Mouse (Mus musculus) c-Kit-positive CD71-positive TER-119-positive erythroid progenitor cells, embryonic 14.5 days (primary cell): ENCODE data around the gene Gtf2a1.
A peak's percentile ranks its signal among the peaks of the same experiment; 100 is the strongest.
"Not testable (repeated sequence)": the region's sequence is repeated elsewhere in the genome, so short reads cannot be mapped to it uniquely, and the experiment has no call there.

Source experiments
- DNase-seq: peaks from one replicate; pipeline ENCODE4 v3.0.0-alpha.2; 2013; ENCODE audit warnings: low spot score

Gene Gtf2a1

GRCm38 (mm10) chr12:91589847-91590690 is at the start of gene Gtf2a1:
TSS of gene Gtf2a1 (minus strand) at chr12:91590487.
- DNase-seq = peak; percentile 93

DNA sequence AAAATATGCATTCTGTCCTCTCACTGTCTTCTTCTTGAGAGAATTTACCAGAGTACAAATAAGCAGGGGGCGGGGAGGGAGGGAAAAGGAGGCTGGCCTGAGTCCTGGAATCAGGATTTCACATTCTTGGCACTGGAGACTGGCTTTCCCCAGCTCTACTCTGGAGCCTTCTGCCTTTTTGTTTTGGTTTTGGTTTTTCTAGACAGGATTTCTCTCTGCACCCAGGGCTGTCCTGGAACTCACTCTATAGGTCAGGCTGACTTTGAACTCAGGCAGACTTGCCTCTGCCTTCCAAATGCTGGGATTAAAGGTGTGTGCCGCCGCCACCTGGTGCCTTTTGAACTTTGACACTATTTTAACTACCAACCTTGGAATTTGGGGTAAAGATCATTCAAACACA is 48.1 kb upstream of the Gtf2a1 start:
- DNase-seq = no peak

DNA sequence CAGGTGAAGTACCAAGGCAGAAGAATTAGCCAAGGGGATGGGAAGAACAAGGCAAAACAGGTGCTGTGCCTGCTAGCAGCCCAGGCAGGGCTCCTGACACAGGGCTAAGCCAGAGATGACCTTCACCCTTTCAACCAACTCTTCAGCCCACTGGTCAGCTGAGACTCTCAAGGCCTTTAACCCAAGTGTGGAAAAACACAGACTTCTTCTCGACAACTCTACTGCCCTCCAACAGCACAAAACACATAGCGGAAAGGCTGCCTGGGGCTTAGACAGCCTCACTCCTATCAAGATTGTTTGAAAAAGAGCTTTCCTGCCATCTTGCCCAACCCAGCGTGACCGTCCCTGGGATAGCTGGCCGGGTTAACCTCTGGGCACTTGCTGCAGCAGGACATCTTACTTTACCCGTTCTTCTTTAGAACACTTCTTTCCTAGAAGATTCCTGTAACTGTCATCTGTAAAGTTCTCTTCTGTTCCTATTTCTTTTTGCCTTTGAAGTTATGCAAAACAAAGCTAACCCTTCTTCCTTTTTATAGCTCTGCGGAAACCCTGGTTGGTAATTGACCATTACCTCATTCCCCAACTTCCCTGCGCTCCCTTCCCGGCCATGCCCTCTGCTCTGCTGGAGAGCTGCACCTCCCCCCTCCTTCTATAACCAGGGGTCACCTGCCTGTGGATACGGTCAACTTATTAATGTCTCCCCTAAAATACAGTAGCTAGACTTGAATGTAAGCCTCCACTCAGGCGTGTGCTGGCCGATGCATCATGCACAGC is 47.0 kb upstream of the Gtf2a1 start:
- no peak for DNase-seq

GRCm38 (mm10) chr12:91626482-91626881 is 36.2 kb upstream of the Gtf2a1 start:
- no peak for DNase-seq

DNA sequence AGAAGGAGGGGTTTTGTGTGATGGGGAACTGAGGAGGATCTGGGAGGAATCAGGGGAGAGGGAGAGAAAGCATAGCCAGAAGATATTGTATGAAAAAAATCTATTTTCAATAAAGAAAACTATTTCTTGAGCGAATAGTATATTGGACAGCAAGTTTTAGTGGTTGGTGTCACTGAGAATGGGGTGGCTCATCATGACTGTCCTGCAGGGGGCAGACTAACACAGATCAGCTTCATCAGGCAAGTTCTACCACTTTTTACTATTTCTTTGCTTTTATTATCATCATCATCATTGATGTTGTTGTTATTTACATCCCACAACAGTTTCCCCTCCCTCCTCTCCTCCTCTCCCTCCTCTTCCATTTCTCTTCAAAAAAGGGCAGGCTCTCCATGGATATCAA is 34.7 kb upstream of the Gtf2a1 start:
- DNase-seq = peak; percentile 40

DNA sequence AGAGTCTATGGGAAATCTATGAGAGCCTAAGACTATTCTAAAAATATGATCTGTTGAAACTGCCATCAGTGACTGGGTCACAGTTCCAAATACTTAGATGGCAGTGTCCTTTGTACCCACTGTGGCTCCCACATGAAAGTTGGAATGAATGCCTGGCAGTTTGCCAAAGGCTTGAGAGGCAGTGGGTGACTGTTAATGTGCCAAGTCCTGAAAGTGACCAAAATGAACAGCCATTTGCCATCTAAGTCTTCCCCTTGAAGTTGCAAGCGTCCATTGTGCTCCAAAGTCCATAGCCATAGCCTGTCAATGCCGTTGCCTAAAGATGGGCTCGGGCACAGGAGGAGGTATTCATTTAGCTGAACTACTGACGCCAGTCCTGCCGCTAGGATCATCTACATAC is 19.1 kb upstream of the Gtf2a1 start:
- no peak for DNase-seq

DNA sequence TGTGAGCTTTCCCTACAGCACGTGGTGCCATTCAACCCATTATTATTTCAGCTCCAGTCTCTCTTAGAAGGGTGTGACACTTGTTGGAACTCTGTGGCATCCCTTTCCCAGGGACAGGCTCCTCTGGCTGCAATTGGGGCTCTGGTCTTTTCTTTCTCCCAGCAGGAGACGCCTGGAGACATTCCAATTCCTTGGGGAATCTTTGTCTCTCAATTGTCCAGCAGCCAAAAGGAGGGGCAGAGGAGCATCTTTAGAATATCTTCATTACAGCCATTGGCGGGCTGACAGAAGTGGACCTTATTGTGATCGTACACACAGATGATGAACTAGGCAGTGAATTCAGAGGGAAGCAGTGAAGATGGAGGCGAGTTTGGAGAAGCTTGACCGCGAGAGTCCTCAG is 17.4 kb upstream of the Gtf2a1 start:
- no peak for DNase-seq

DNA sequence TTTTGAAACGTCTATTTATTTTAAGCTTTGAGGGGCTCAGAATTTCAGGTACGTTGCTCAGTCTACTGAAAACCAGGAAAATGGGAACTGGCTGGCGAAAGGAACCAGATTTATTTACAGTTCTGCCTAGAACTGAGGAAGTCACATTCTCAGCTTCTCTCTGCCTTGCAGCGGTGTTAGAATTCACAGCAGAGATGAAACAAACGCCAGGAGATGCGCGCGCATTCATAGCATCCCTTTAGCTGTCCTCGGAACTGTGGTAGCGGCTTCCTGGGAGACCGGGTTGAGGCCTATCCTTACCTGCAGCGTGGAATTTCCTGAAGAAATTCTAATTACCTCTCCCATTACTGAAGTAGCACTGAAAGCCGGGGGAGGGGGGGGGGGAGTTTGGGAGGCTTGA is 16.4 kb upstream of the Gtf2a1 start:
- no peak for DNase-seq

DNA sequence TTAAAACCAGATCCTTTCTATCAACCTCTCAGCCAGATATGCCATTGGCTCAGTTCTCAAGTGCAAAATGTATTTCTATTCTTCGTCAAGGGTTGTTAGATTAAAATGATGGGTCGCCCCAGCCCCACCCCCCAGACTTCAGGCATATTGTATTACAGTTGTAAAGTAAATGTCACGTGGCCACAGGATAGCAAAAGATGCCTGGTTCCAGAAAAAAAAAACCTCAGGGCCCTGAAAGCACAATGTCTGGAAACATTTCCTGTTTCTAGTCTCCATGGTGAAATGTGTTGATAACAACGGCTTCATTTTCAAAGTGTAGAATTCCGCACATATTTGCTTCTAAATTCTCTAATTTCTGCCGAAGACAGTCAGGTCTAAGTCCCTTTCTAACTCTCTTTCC is 14.3 kb upstream of the Gtf2a1 start:
- DNase-seq = no peak

DNA sequence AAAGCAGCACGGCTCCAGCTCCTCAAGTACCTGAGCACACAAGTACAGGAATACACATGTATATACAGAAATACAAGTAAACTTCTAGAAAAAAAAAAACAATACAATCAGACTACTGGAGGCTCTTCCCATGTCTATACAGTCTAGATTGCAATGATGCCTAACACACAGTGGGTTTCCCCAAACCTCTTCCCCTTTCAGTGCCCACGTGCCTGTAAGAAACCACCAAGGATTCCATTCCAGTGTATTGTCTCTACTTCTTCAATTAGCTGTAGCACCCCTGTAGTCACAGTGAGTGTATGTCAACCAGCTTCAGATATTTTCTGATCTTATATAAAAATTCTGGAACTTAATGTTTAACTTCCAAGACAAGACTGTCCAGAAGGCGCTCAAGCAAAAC is 1.8 kb upstream of the Gtf2a1 start:
- DNase-seq = no peak

GRCm38 (mm10) chr12:91591191-91591590 is 904 bp upstream of the Gtf2a1 start:
- no peak for DNase-seq

DNA sequence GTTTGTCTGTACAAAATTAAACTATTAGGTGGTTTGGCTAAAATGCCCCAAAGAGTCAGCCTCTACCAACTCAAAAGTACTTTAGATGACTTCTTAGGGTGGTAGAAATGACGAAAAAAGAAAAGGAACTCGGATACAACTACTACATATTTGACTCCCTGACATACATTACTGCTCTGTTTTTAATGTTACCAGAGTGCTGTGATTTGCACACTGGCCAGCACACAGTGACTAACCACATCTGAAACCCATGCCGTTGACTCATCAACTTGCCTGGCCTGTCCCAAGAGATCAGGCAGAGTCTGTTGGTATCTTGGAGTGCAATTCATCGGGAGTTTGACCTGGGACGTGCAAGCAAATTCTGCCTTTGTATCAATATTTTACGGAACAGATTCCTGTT is 429 bp upstream of the Gtf2a1 start:
- DNase-seq = no peak

- no peak for DNase-seq
These were observed 793 bp downstream of the Gtf2a1 start for GRCm38 (mm10) chr12:91589542-91589846.

DNA sequence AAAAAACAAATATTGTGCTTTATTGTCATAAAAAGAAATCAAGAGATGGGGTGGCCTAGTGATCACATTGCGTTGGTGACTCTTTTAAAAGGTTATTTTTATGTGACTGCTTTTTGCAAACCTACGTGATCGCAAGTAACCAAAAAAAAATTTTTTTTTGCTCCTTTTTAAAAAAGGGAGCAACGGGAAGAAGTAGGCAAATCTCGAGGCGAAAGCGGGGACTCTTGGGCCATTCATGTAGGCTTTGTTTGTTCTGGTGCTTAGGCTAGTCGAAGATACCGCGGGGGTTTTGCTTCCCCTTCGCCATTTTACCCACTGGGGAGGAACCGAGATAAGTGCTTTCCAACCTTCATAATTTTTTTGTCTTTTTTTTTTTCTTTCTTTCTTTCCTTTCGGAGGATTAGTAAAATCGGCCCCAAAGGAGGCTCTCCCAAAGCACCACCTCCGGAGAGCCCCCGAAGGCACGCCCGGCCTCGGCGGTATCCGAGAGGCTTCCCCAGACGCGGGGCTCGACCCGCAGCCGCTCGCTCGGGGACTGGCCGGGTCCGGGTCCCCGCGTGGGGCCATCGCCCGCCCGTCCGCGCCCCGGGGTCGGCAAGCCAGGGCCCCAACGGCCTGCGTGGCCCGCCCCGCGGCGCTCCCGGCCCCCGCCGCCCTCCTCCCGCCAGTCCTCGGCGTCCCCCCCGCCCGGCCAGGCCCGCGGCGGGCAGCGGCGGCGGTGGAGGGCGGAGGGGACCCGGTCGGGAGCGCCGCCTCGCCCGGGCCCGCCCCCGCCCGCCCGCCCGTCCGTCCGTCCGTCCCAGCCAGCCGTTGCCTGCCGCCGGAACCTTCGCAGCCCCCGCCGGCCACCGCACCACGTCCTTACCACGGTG is 1.4 kb downstream of the Gtf2a1 start:
- peak; percentile 61 for DNase-seq

DNA sequence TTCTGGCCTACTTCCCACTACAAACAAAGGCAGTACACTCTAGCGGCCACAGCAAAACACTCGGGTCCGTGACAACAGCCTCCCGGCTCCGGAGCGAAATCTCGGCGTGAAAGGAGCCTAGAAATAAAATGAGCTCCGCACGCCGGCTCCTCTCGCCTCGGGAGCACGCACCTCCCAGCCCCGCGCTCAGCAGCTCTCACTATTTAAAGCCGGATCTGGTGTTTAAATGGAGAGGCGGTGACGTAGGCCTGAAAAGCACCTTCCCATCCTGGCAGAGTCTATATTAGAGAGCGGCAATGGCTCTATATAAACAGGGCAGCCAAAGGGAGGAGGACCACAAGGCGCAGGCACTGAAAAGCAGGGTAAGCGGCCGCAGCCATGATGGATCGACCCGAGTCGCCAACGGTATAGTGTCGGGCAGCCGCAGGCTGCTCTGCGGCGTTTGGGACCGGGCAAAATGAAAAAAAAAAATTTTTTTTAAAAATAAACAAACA is 2.1 kb downstream of the Gtf2a1 start:
- peak; percentile 88 for DNase-seq

DNA sequence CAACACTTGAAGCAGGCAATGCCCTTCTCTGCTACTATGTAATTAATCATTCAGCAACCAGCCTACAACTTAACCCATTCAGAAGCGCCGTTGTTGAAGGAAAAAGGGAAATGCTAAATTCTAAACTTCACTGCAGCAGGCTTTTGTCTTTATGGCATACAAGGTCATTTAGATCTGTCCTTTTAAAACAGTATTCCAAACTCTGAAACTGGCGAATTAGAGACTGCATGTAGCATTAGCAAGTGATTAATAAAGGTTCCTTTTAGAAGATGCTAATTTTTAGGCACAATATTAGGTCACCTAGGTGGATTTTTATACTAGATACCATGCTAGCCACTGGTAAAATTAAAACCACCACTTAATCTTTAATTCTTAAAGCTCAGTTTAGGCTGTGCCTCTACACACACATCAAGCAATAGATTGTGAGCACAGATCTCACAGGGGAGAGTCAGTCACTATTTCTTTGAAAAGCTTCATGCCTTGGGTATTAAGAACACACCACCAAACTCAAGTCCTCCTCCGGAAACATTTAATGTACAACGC is 2.7 kb downstream of the Gtf2a1 start:
- no peak for DNase-seq

GRCm38 (mm10) chr12:91587077-91587476 is 3.2 kb downstream of the Gtf2a1 start:
- no peak for DNase-seq

- DNase-seq = not testable (repeated sequence)
These were observed 4.5 kb downstream of the Gtf2a1 start for GRCm38 (mm10) chr12:91585815-91586214.

GRCm38 (mm10) chr12:91585206-91585605 is 5.1 kb downstream of the Gtf2a1 start:
- no peak for DNase-seq

DNA sequence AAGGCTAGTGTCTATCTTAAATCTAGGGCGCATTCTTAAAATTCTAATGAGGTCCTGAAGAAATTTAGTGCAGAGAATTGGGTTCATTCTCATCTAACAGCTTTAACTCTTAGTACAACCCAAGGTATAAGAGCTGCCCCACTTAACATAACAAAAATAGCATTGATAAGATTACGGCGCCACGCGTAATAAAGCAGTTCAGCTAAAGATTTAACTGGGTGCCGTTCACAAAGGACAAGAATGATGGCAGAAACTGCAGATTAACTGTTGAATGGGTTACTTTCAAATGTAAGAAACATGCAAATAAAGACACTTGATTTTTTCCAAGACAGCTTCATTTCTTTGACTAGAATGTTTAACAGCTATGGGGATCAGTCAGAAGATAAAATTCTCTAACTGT is 6.9 kb downstream of the Gtf2a1 start:
- no peak for DNase-seq

DNA sequence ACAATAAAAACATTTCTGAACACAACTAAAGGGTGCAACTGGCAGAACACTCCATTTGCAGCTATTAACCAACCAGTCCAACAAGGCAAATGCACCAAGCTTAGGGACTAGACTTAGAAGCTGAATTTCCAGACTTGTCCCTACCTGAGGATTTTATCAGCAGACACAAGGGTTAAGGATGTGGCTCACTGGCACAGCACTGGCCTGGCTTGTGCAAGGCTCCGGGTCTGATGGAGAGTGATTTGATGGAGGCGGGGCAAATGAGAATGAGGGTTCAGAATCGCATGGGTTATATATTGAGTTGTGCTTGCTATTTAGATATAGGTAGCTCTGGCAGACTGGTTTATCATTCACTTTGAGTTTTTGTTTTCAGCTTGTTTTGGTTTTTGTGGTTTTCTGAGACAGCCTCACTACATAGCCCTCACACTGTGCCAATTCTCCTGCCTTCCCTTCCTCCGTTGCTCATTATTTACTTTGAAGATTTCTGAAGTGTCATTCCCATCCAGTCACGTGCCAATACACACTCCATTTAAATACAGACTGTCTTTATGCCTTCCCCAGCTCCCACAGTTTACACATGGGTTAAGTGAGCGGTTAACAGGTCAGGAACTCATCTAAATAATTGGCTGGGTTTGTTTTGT is 7.8 kb downstream of the Gtf2a1 start:
- DNase-seq = no peak
